Mouse (Mus musculus) heart, adult 2 months (tissue): ENCODE data around the gene Csk. TPM values are rescaled to one million over a fixed set of nuclear protein-coding genes. Genes with fewer than 3 reads are reported as not detected.

ENCODE experiments used
- DNase-seq, 2 experiments: peaks; one replicate each; pipeline ENCODE4 v3.0.0; 2021
- H3K27ac ChIP-seq: fragments of 200-600 bp; 2 replicates; pipeline ENCODE4 v1.8.1; 2022
- H3K27me3 ChIP-seq: fragments of 200-500 bp; 2 replicates; pipeline ENCODE4 v1.6.1; 2012; ENCODE audit warnings: mild to moderate bottlenecking, low read length, inconsistent platforms, mixed read lengths; ENCODE audit not compliant: control insufficient read depth, insufficient read depth
- H3K36me3 ChIP-seq: fragments of 200-500 bp; 2 replicates; pipeline ENCODE4 v1.6.1; 2012; ENCODE audit warnings: low read length, inconsistent platforms; ENCODE audit not compliant: control insufficient read depth, insufficient read depth
- H3K4me1 ChIP-seq: fragments of 200-500 bp; 2 replicates; pipeline ENCODE4 v1.6.1; 2011; ENCODE audit warnings: low read length; ENCODE audit not compliant: control insufficient read depth, insufficient read depth
- H3K4me3 ChIP-seq: fragments of 200-600 bp; 2 replicates; pipeline ENCODE4 v1.8.1; 2022
- H3K79me2 ChIP-seq: fragments of 200-500 bp; replicated peaks from 2 replicates; pipeline ENCODE4 v1.6.1; 2012; ENCODE audit warnings: mild to moderate bottlenecking, inconsistent platforms, low read length, moderate library complexity, mixed read lengths; ENCODE audit not compliant: control insufficient read depth, insufficient read depth
- H3K9ac ChIP-seq: fragments of 200-500 bp; 2 replicates; pipeline ENCODE4 v1.6.1; 2012; ENCODE audit warnings: low read depth, mild to moderate bottlenecking, control low read depth, inconsistent platforms, low read length, mixed read lengths
- CTCF ChIP-seq: fragments of 200-600 bp; IDR thresholded peaks from 2 replicates; pipeline ENCODE4 v1.8.1; 2022; ENCODE audit warnings: antibody characterized with exemption, mild to moderate bottlenecking, moderate library complexity
- EP300 ChIP-seq: fragments of 200-500 bp; IDR thresholded peaks from 2 replicates; pipeline ENCODE4 v1.6.1; 2011; ENCODE audit warnings: low read depth, low read length, control low read depth; ENCODE audit not compliant: insufficient read depth
- POLR2A ChIP-seq: fragments of 200-500 bp; IDR thresholded peaks from 2 replicates; pipeline ENCODE4 v1.6.1; 2011; ENCODE audit warnings: mild to moderate bottlenecking, low read depth, low read length, control low read depth; ENCODE audit not compliant: insufficient read depth
- whole genome bisulfite sequencing: fragments of 180-500 bp; shearing (Covaris S2); methylation state at CpG from one replicate; pipeline ENCODE4 v1.1.7; 2018; 5-methylcytosine and 5-hydroxymethylcytosine counted together
- intact Hi-C: fragments of 180-260 bp; cut with DNase I; formaldehyde crosslinking; loops from one replicate; pipeline ENCODE4 v1.15.1; 2025
- polyA plus RNA-seq: library from polyadenylated mRNA; depleted of rRNA; stranded (reverse); fragments of >200 nt; gene quantifications from 2 replicates; pipeline ENCODE4 v1.2.3, GENCODE M21; 2012
- total RNA-seq, 2 experiments: library from RNA; stranded (reverse); gene quantifications; 2 replicates each; pipeline ENCODE4 v1.2.3; 2021

Csk gene
- total and polyA plus RNA-seq, 3 experiments, result 20.6 to 29.7 (median 23.3) TPM

DNA sequence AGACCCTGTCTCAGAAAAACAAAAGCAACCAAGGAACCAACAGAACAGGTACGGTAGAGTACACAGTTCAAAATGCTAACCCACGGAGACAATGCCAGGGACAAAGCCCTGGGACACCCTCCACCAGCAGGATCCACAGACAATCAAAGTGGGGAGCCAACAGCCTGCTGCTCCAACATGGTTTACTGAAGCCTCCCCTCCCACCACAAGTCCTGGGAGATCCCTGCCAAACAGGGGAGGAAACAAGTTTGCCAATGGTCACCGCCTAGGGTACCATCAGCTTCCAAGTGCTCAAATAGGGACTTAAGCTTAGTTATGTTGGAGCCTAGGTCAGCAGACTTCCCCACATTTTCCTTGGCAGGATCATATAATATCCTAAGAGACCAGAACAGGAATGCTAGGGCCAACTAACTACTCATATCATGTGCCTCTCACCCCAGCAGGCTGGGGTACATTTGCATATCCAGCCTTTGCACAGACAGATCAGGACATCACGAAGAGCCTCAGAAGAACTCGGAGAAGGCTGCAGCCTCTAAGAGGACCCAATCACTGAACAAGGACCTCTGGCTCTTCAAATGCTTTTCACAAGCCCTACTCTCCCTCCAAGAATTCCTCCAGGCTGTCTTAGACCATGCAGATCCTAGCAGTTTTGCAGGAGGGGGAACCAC lies 13.6 kb downstream of the Csk start:
- peak overlapping the region; percentile 52; the same call in 1 of the 2 replicates for H3K9ac ChIP-seq
- no peaks in the 10 kb centered on the region for H3K27me3 ChIP-seq
- H3K36me3 ChIP-seq, result peaks cover 4% of the 10 kb centered on the region; the same call in 1 of the 2 replicates
- intact Hi-C loops, result no loop called here
- no peak for DNase-seq
- no peak overlapping the region for H3K4me3 ChIP-seq
- 49% methylated on average over 5 of the region's 5 CpGs for WGBS
- TF ChIP-seq CTCF (no peak), EP300 (no peak), POLR2A (no peak)
- H3K4me1 ChIP-seq, result peaks cover 52% of the 10 kb centered on the region
- peak overlapping the region; percentile 68 for H3K27ac ChIP-seq
- H3K79me2 ChIP-seq, result peaks cover 13% of the 10 kb centered on the region

DNA sequence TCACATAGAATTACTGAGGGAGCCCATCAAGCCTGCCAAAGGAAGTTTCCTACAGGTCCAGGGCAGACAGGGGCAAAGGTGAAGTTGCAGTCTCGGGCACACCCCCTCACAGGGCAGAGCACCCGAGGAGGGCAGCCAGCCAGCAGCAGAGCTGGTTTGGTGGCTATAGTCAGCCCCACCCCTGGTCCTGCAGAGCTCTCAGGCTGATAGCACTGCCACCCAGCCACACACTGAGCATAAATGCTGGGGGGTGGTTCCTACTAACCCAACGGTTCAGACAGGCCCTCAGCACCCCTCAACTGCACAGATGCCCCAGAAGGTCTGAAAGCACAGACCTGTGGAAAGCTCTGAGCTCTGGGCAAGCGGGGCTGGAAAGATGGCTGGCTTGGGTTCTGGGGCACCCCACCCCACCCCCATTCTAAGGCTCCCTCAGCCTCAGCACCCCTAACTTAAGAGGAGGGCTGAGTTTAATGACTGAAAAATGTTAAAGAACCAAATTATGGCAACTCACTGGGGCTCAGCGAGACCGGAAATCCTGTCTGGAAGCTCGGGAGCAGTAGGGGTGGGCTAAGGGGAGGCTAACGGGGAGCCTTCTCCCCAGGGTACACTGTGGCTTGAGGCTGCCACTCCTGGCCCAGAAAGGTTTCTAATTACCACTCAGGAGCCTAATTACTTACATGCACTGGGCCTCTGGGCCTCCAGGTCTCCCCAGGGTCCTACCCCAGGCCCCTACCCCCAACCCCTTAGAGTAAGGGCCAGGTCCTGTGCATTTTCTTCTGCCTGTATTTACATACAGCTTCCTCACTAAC lies 14.6 kb downstream of the Csk start:
- peaks cover 55% of the 10 kb centered on the region for H3K4me1 ChIP-seq
- H3K79me2 ChIP-seq, result peaks cover 13% of the 10 kb centered on the region
- peak in 1 of 2 experiments; percentile 72 for DNase-seq
- no peaks in the 10 kb centered on the region for H3K27me3 ChIP-seq
- H3K9ac ChIP-seq, result peak overlapping the region; percentile 24; the same call in 1 of the 2 replicates
- TF ChIP-seq POLR2A (no peak), EP300 (no peak), CTCF (no peak)
- H3K36me3 ChIP-seq, result peaks cover 4% of the 10 kb centered on the region; the same call in 1 of the 2 replicates
- 20% methylated on average over 8 of the region's 8 CpGs for WGBS
- H3K27ac ChIP-seq, result peak overlapping the region; percentile 68
- no peak overlapping the region for H3K4me3 ChIP-seq
- intact Hi-C loops, result no loop called here

DNA sequence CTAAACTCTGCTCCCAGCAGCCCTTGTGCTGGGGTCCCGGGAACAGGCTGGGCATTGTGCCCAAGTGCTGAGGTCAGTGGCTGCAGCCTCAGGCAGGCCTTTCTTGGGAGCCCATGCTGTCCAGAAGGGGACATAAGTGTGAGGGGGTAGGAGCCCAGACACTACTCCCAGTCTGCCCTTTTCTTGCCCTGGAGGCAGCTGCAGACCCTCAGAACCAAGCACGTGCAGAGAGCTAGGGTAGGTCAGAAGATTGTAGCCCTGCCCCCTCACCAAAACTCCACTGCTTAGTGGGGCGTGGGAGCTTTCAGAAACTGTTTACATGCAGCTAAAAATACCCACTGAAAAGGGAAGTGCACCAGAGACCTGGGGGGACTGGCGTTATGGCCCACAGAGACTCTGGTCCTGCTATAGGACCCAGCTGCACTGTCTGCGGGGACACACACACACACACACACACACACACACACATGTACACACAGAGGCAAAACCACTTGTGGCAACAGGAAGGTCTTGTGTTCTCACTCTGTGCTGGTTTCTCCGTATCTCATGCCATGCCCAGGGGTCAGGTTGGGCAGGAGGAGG lies 15.6 kb downstream of the Csk start:
- Histone ChIP-seq H3K27ac (peak overlapping the region; percentile 68), H3K27me3 (no peaks in the 10 kb centered on the region), H3K79me2 (peaks cover 9% of the 10 kb centered on the region), H3K36me3 (peaks cover 4% of the 10 kb centered on the region; the same call in 1 of the 2 replicates), H3K9ac (peak overlapping the region; percentile 7; the same call in 1 of the 2 replicates), H3K4me3 (no peak overlapping the region), H3K4me1 (peaks cover 49% of the 10 kb centered on the region)
- TF ChIP-seq CTCF, result no peak
- no peak for TF ChIP-seq POLR2A
- no peak for TF ChIP-seq EP300
- 4% methylated on average over 6 of the region's 6 CpGs for WGBS
- DNase-seq, result peak; percentile 75 to 79
- intact Hi-C loops, result no loop called here

DNA sequence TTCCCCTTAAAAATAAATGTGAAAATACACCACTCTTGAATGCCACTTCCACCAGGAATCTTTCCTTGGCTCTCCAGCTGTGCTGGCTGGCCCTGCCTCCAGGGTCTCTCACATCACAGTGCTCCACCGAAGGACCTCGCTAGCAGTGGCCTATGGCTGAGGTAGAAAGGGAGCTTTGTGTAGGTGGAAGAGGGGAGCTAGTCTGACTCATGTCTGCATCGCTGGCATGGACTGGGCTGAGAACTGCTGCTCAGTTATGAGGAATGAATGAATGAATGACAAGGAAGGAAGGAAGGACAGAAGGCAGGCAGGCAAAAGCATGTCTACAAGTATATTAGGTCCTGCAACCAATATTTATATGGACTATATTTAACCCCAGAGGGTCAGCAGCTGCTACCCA lies 16.2 kb downstream of the Csk start:
- TF ChIP-seq CTCF (no peak), EP300 (no peak), POLR2A (no peak)
- H3K79me2 ChIP-seq, result peaks cover 10% of the 10 kb centered on the region

DNA sequence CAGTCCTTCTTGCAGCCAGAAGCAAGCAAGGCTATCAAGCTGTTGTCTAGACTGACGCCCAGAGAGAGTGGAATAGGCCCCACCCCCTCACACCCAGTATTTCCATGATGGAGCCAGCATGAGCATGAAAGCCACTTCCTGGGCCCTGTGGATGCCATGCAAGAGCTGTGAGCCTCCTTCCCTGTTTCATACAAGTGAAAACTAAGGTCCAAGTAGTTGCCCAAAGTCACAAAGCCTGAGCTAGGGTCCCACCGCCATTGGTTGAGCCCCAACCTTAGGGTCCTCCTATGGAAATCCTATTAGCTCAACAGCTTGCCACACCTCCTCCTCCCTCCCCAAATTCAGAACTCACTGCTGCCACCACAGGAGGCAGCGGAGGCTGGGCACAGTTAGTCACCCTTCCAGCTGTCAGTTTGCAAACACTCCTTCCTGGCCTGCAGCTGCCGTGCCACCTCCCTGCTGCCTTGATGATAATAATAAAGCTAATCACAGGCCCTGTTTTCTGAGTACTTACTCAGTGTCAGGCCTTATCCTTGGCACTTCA lies 19.9 kb downstream of the Csk start:
- DNase-seq, result no peak
- TF ChIP-seq POLR2A, result no peak
- TF ChIP-seq EP300, result no peak
- peak; percentile 29 for TF ChIP-seq CTCF
- WGBS, result 50% methylated on average over 4 of the region's 4 CpGs
- Histone ChIP-seq H3K4me3 (no peak overlapping the region), H3K36me3 (no peaks in the 10 kb centered on the region), H3K27ac (no peak overlapping the region), H3K27me3 (no peaks in the 10 kb centered on the region), H3K9ac (no peak overlapping the region), H3K79me2 (peaks cover 9% of the 10 kb centered on the region), H3K4me1 (peaks cover 20% of the 10 kb centered on the region)
- intact Hi-C loops, result no loop called here

More for the DNA sequence above, 16.2 kb downstream of the Csk start:
- H3K36me3 ChIP-seq, result peaks cover 4% of the 10 kb centered on the region; the same call in 1 of the 2 replicates
- no peak overlapping the region; the same call in 1 of the 2 replicates for H3K9ac ChIP-seq
- H3K27ac ChIP-seq, result peak overlapping the region; percentile 68
- no peak overlapping the region for H3K4me3 ChIP-seq
- peaks cover 49% of the 10 kb centered on the region for H3K4me1 ChIP-seq
- WGBS, result 29% methylated on average over 3 of the region's 3 CpGs
- no peaks in the 10 kb centered on the region for H3K27me3 ChIP-seq
- no peak for DNase-seq
- intact Hi-C loops, result no loop called here
